ENCODE assay signal across 20 mouse cellular contexts in genomic region chr12:85489232-85489886, GRCm38 (mm10). TPM values are rescaled to one million over a fixed set of nuclear protein-coding genes. Genes with fewer than 3 reads are reported as not detected.
DNase-seq lines count a peak whose midpoint lies in the region; ATAC-seq and TF ChIP-seq lines count a peak whose summit lies in the region.
"Had no signal": no experiment of that assay in that cellular context is flagged by ENCODE, and none has a peak within 500 bp of the region (broad histone marks: within the 10 kb centered on the region; RNA-seq: fewer than 3 reads in every experiment).

No protein-coding gene starts in this region.

- TF ChIP-seq CTCF in bone marrow, adult 2 months (IDR thresholded peaks at IDR 0.05; ENCODE audit: control insufficient read depth, insufficient read depth, low read length): no peak
- TF ChIP-seq CTCF in kidney, adult 2 months (conservative IDR thresholded peaks at IDR 0.05; ENCODE audit: insufficient read depth, insufficient read length, low read depth, low read length): no peak

- no peaks in the 10 kb centered on the region for H3K36me3 ChIP-seq in limb, embryonic 15.5 days
- no peaks in the 10 kb centered on the region for H3K36me3 ChIP-seq in limb, embryonic 10.5 days
- no peaks in the 10 kb centered on the region for H3K36me3 ChIP-seq in kidney, adult 2 months (ENCODE audit: control insufficient read depth, insufficient read depth, low read length)
- H3K36me3 ChIP-seq: hindbrain, embryonic 12.5 days had no signal

- no peak for DNase-seq in limb, embryonic 10.5 days (ENCODE audit: low spot score)
- peak; percentile 66 for DNase-seq in skeletal muscle tissue, adult 2 months (ENCODE audit: low read depth, low spot score)
- no peak for DNase-seq in kidney, adult 2 months
- no peak for DNase-seq in kidney, adult 18-20 months
- DNase-seq: adrenal gland, postnatal 14 days; cerebellum, adult 18-20 months; cerebellum, postnatal 25 days; heart, postnatal 10 days; kidney, adult 9 months; kidney, postnatal 36 days; midbrain, embryonic 14.5 days; right cerebral cortex, postnatal 14 days had no signal

- no peaks in the 10 kb centered on the region for H3K27me3 ChIP-seq in limb, embryonic 15.5 days
- peaks cover 10% of the 10 kb centered on the region; the same call in 1 of the 2 replicates for H3K27me3 ChIP-seq in limb, embryonic 10.5 days (ENCODE audit: low read depth, poor library complexity, severe bottlenecking)
- H3K27me3 ChIP-seq in kidney, adult 2 months (replicated peaks; ENCODE audit: control insufficient read depth, insufficient read depth, low read length): no peaks in the 10 kb centered on the region

- H3K4me3 ChIP-seq in limb, embryonic 15.5 days: no peak overlapping the region
- no peak overlapping the region for H3K4me3 ChIP-seq in limb, embryonic 10.5 days
- no peak overlapping the region for H3K4me3 ChIP-seq in bone marrow, adult 2 months (replicated peaks; ENCODE audit: control insufficient read depth, low read depth, low read length)
- no peak overlapping the region for H3K4me3 ChIP-seq in kidney, adult 2 months (ENCODE audit: insufficient read depth, low read depth, low read length)
- H3K4me3 ChIP-seq: hindbrain, embryonic 12.5 days; myocyte had no signal

- no peak overlapping the region for H3K9ac ChIP-seq in limb, embryonic 15.5 days
- H3K9ac ChIP-seq: hindbrain, embryonic 12.5 days had no signal

- TF ChIP-seq POLR2A in bone marrow, adult 2 months (IDR thresholded peaks at IDR 0.05; ENCODE audit: borderline replicate concordance, control insufficient read depth, low read depth, low read length): no peak
- no peak for TF ChIP-seq POLR2A in kidney, adult 2 months (IDR thresholded peaks at IDR 0.05; ENCODE audit: low read depth, low read length)

- H3K9me3 ChIP-seq in limb, embryonic 15.5 days: no peaks in the 10 kb centered on the region
- no peaks in the 10 kb centered on the region for H3K9me3 ChIP-seq in limb, embryonic 10.5 days (replicated peaks)
- H3K9me3 ChIP-seq: hindbrain, embryonic 12.5 days had no signal

- WGBS in limb, embryonic 15.5 days: 69% methylated on average over 7 of the region's 7 CpGs
- WGBS in limb, embryonic 10.5 days: 83% methylated on average over 7 of the region's 7 CpGs
- WGBS in bone marrow, adult 2 months: 42% methylated on average over 7 of the region's 7 CpGs
- WGBS in kidney, adult 2 months: 85% methylated on average over 7 of the region's 7 CpGs

- no peak for ATAC-seq in limb, embryonic 15.5 days (ENCODE audit: insufficient number of reproducible peaks, low FRiP score, low TSS enrichment, low read depth)
- ATAC-seq in common myeloid progenitor, adult 5-6 weeks (replicated peaks; ENCODE audit: low read depth, poor library complexity, severe bottlenecking): peak; percentile 18
- ATAC-seq: activated CD4-positive, CD25-positive, alpha-beta regulatory T cell, adult 4 months; inflammation-experienced regulatory T-cells, adult 6 months had no signal

- H3K4me1 ChIP-seq in limb, embryonic 15.5 days: peaks cover 38% of the 10 kb centered on the region
- H3K4me1 ChIP-seq in limb, embryonic 10.5 days: peaks cover 31% of the 10 kb centered on the region
- H3K4me1 ChIP-seq in bone marrow, adult 2 months (ENCODE audit: control insufficient read depth, insufficient read depth, low read length): peaks cover 4% of the 10 kb centered on the region
- peaks cover 2% of the 10 kb centered on the region; the same call in 1 of the 2 replicates for H3K4me1 ChIP-seq in kidney, adult 2 months (ENCODE audit: control insufficient read depth, insufficient read depth, low read length)

- no peak overlapping the region for H3K4me2 ChIP-seq in limb, embryonic 15.5 days
- H3K4me2 ChIP-seq: heart, embryonic 11.5 days; hindbrain, embryonic 12.5 days had no signal

- peak overlapping the region; percentile 71 for H3K27ac ChIP-seq in limb, embryonic 15.5 days
- H3K27ac ChIP-seq in limb, embryonic 10.5 days: no peak overlapping the region
- peak overlapping the region; percentile 93 for H3K27ac ChIP-seq in bone marrow, adult 2 months (ENCODE audit: control insufficient read depth, insufficient read depth, low read depth, low read length, poor library complexity)
- no peak overlapping the region for H3K27ac ChIP-seq in kidney, adult 2 months (ENCODE audit: insufficient read depth, low read depth, low read length)
- H3K27ac ChIP-seq: hindbrain, embryonic 12.5 days had no signal

RNA-seq across cellular contexts. Expression of gene Fos, which starts 15.7 kb away (rescaled TPM):
- 38.8 and 48.3 TPM in 2 replicates for polyA plus RNA-seq in limb, embryonic 15.5 days (2015; fragmentation: Nextera tagmentation; extraction: Ambion mirVana)
- 0.76 and 0.80 TPM in 2 replicates for polyA plus RNA-seq in limb, embryonic 10.5 days (2016; fragmentation: Nextera tagmentation; extraction: Ambion mirVana)
- 8.6 TPM in 1 of 2 replicates, not detected in the other for polyA plus RNA-seq in bone marrow, adult 2 months (2011; ENCODE audit: insufficient read depth, insufficient read length, low replicate concordance, missing spikeins)
- 421 and 492 TPM in 2 replicates for total RNA-seq in common myeloid progenitor, adult 5-6 weeks (2017)
- polyA plus RNA-seq in kidney, adult 2 months (2012; rRNA removed): 1.2 and 1.3 TPM in 2 replicates

Comparison
In these comparisons a context has a peak if more than half of its experiments do, and no peak if none do; other contexts are left out.
1. H3K27ac ChIP-seq: peak in limb, embryonic 15.5 days (single experiment) and bone marrow, adult 2 months (single experiment); none in limb, embryonic 10.5 days (single experiment) and kidney, adult 2 months (single experiment).